Mouse (Mus musculus): ENCODE results near the gene Olfr25. TPM values are rescaled to one million over a fixed set of nuclear protein-coding genes. Genes with fewer than 3 reads are reported as not detected.

The Olfr25 gene
- total and polyA plus RNA-seq, 3 experiments = not detected

GRCm38 (mm10) chr9:38366596-38366995 lies 37.7 kb downstream of the Olfr25 start, which contains the start of gene Olfr250:
Gene Olfr250, plus strand, starts transcription at chr9:38366896.
- Histone ChIP-seq H3K36me3 (ENCODE audit: control insufficient read depth in 1 of 2, insufficient read depth in 2 of 2, low read length in 2 of 2) (no peaks in the 10 kb centered on the region), H3K4me1 (ENCODE audit: control insufficient read depth in 1 of 2, insufficient read depth in 2 of 2, low read length in 2 of 2) (no peaks in the 10 kb centered on the region), H3K9me3 (replicated peaks; ENCODE audit: insufficient read depth, low read length) (no peaks in the 10 kb centered on the region), H3K4me3 (ENCODE audit: control insufficient read depth in 1 of 2, insufficient read depth in 1 of 2, low read depth in 2 of 2, low read length in 2 of 2) (no peak within 1 kb of the TSS), H3K9ac (ENCODE audit: control insufficient read depth, low read depth, low read length, poor library complexity, severe bottlenecking) (no peak within 1 kb of the TSS), H3K79me2 (ENCODE audit: control insufficient read depth, insufficient read depth, low read length, poor library complexity) (no peaks in the 10 kb centered on the region), H3K27me3 (ENCODE audit: control insufficient read depth in 1 of 2, insufficient read depth in 2 of 2, low read length in 2 of 2) (no peaks in the 10 kb centered on the region), H3K27ac (ENCODE audit: control insufficient read depth, low read depth, low read length) (no peak within 1 kb of the TSS)
- no peak for DNase-seq (ENCODE audit: low read depth, low spot score)
- TF ChIP-seq POLR2AphosphoS5 (IDR thresholded peaks at IDR 0.05; ENCODE audit: borderline replicate concordance, low read depth, low read length) (no peak), USF2 (IDR thresholded peaks at IDR 0.05; ENCODE audit: borderline replicate concordance in 1 of 2, insufficient read depth in 1 of 2, low read depth in 1 of 2, low read length in 2 of 2) (no peak), JUND (IDR thresholded peaks at IDR 0.05; ENCODE audit: low read depth, low read length) (no peak), TBP (IDR thresholded peaks at IDR 0.05; ENCODE audit: low read depth, low read length) (no peak), BHLHE40 (IDR thresholded peaks at IDR 0.05; ENCODE audit: borderline replicate concordance, low read depth, low read length) (no peak), UBTF (IDR thresholded peaks at IDR 0.05; ENCODE audit: borderline replicate concordance, insufficient read depth, low read depth, low read length) (no peak), KAT2A (conservative IDR thresholded peaks at IDR 0.05; ENCODE audit: low read depth, low read length) (no peak), CHD1 (IDR thresholded peaks at IDR 0.05; ENCODE audit: low read depth, low read length) (no peak), NRF1 (IDR thresholded peaks at IDR 0.05; ENCODE audit: insufficient read depth, low read depth, low read length, poor library complexity, severe bottlenecking) (no peak), TAL1 (IDR thresholded peaks at IDR 0.05; ENCODE audit: low read length) (no peak), ZNF384 (IDR thresholded peaks at IDR 0.05; ENCODE audit: low read depth, low read length) (no peak), E2F4 (IDR thresholded peaks at IDR 0.05; ENCODE audit: borderline replicate concordance, low read depth, low read length) (no peak), ZMIZ1 (IDR thresholded peaks at IDR 0.05; ENCODE audit: low read depth, low read length) (no peak), MEF2A (IDR thresholded peaks at IDR 0.05; ENCODE audit: extremely low read depth, insufficient replicate concordance, low read depth, low read length, poor library complexity, severe bottlenecking) (no peak), POLR2AphosphoS2 (IDR thresholded peaks at IDR 0.05; ENCODE audit: low read length) (no peak)

DNA sequence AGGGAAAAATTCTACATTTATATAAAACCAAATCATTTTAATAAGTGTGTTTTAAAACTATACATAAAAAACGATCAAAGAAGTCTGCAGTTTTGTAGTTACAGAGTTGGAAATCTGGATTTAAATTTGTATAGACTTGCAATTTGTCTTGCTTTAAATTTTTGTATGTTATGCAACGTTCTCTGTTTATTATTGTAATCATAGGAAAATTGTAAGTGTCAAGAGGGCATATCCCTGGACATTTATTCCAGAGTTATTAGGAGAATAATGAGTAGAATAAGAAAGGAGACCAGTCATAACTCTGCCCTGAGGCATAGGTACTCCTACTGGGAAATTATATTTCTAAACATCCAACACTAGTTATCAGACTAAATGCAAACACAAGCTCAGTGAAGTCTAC lies 47.9 kb downstream of the Olfr25 start, which contains the start of gene Olfr251:
Gene Olfr251, plus strand, starts transcription at position 301 of the 400 bp plus-strand sequence.
- Histone ChIP-seq H3K4me3 (ENCODE audit: control insufficient read depth in 1 of 2, insufficient read depth in 1 of 2, low read depth in 2 of 2, low read length in 2 of 2) (no peak within 1 kb of the TSS), H3K27ac (ENCODE audit: control insufficient read depth, low read depth, low read length) (no peak within 1 kb of the TSS), H3K4me1 (ENCODE audit: control insufficient read depth in 1 of 2, insufficient read depth in 2 of 2, low read length in 2 of 2) (no peaks in the 10 kb centered on the region), H3K9ac (ENCODE audit: control insufficient read depth, low read depth, low read length, poor library complexity, severe bottlenecking) (no peak within 1 kb of the TSS), H3K27me3 (ENCODE audit: control insufficient read depth in 1 of 2, insufficient read depth in 2 of 2, low read length in 2 of 2) (no peaks in the 10 kb centered on the region), H3K36me3 (ENCODE audit: control insufficient read depth in 1 of 2, insufficient read depth in 2 of 2, low read length in 2 of 2) (no peaks in the 10 kb centered on the region), H3K79me2 (ENCODE audit: control insufficient read depth, insufficient read depth, low read length, poor library complexity) (no peaks in the 10 kb centered on the region), H3K9me3 (replicated peaks; ENCODE audit: insufficient read depth, low read length) (no peaks in the 10 kb centered on the region)
- no peak for TF ChIP-seq USF2 (IDR thresholded peaks at IDR 0.05; ENCODE audit: borderline replicate concordance in 1 of 2, insufficient read depth in 1 of 2, low read depth in 1 of 2, low read length in 2 of 2)
- TF ChIP-seq TAL1 (IDR thresholded peaks at IDR 0.05; ENCODE audit: low read length) = no peak
- no peak for TF ChIP-seq E2F4 (IDR thresholded peaks at IDR 0.05; ENCODE audit: borderline replicate concordance, low read depth, low read length)
- no peak for DNase-seq (ENCODE audit: low read depth, low spot score)

Other genes with a start within 250 kb of the Olfr25 start
- gene Olfr887, start 245.0 kb upstream of the Olfr25 start, total RNA-seq (2012; rRNA removed) = not detected in 2 replicates
- not detected for gene Olfr887, start 245.0 kb upstream of the Olfr25 start, polyA plus RNA-seq (2012; ENCODE audit: insufficient read depth in 1 of 2, insufficient read length in 2 of 2, low read depth in 1 of 2, low replicate concordance in 2 of 2, missing spikeins in 1 of 2)
- gene Olfr888, start 220.9 kb upstream of the Olfr25 start, total RNA-seq (2012; rRNA removed) = not detected in 2 replicates
- gene Olfr888, start 220.9 kb upstream of the Olfr25 start, polyA plus RNA-seq (2012; ENCODE audit: insufficient read depth in 1 of 2, insufficient read length in 2 of 2, low read depth in 1 of 2, low replicate concordance in 2 of 2, missing spikeins in 1 of 2) = not detected
- 2.8 and 3.7 TPM in 2 replicates for gene Olfr889, start 213.9 kb upstream of the Olfr25 start, total RNA-seq (2012; rRNA removed)
- 10 to 100 TPM in 1 of 2 experiments, not detected in 1; 23.6 TPM for gene Olfr889, start 213.9 kb upstream of the Olfr25 start, polyA plus RNA-seq (2012; ENCODE audit: insufficient read depth in 1 of 2, insufficient read length in 2 of 2, low read depth in 1 of 2, low replicate concordance in 2 of 2, missing spikeins in 1 of 2)
- gene Olfr890, start 186.5 kb upstream of the Olfr25 start, total RNA-seq (2012; rRNA removed) = not detected in 2 replicates
- not detected for gene Olfr890, start 186.5 kb upstream of the Olfr25 start, polyA plus RNA-seq (2012; ENCODE audit: insufficient read depth in 1 of 2, insufficient read length in 2 of 2, low read depth in 1 of 2, low replicate concordance in 2 of 2, missing spikeins in 1 of 2)
- gene Olfr891, start 148.2 kb upstream of the Olfr25 start, total RNA-seq (2012; rRNA removed) = not detected in 2 replicates
- gene Olfr891, start 148.2 kb upstream of the Olfr25 start, polyA plus RNA-seq (2012; ENCODE audit: insufficient read depth in 1 of 2, insufficient read length in 2 of 2, low read depth in 1 of 2, low replicate concordance in 2 of 2, missing spikeins in 1 of 2) = not detected
- not detected in 2 replicates for gene Olfr893, start 120.7 kb upstream of the Olfr25 start, total RNA-seq (2012; rRNA removed)
- not detected for gene Olfr893, start 120.7 kb upstream of the Olfr25 start, polyA plus RNA-seq (2012; ENCODE audit: insufficient read depth in 1 of 2, insufficient read length in 2 of 2, low read depth in 1 of 2, low replicate concordance in 2 of 2, missing spikeins in 1 of 2)
- not detected in 2 replicates for gene Olfr894, start 111.0 kb upstream of the Olfr25 start, total RNA-seq (2012; rRNA removed)
- gene Olfr894, start 111.0 kb upstream of the Olfr25 start, polyA plus RNA-seq (2012; ENCODE audit: insufficient read depth in 1 of 2, insufficient read length in 2 of 2, low read depth in 1 of 2, low replicate concordance in 2 of 2, missing spikeins in 1 of 2) = not detected
- not detected in 2 replicates for gene Olfr143, start 76.3 kb upstream of the Olfr25 start, total RNA-seq (2012; rRNA removed)
- not detected for gene Olfr143, start 76.3 kb upstream of the Olfr25 start, polyA plus RNA-seq (2012; ENCODE audit: insufficient read depth in 1 of 2, insufficient read length in 2 of 2, low read depth in 1 of 2, low replicate concordance in 2 of 2, missing spikeins in 1 of 2)
- not detected in 2 replicates for gene Olfr895, start 61.2 kb upstream of the Olfr25 start, total RNA-seq (2012; rRNA removed)
- not detected for gene Olfr895, start 61.2 kb upstream of the Olfr25 start, polyA plus RNA-seq (2012; ENCODE audit: insufficient read depth in 1 of 2, insufficient read length in 2 of 2, low read depth in 1 of 2, low replicate concordance in 2 of 2, missing spikeins in 1 of 2)
- gene Olfr896-ps1, start 38.0 kb upstream of the Olfr25 start, total RNA-seq (2012; rRNA removed) = not detected in 2 replicates
- not detected for gene Olfr896-ps1, start 38.0 kb upstream of the Olfr25 start, polyA plus RNA-seq (2012; ENCODE audit: insufficient read depth in 1 of 2, insufficient read length in 2 of 2, low read depth in 1 of 2, low replicate concordance in 2 of 2, missing spikeins in 1 of 2)
- not detected in 2 replicates for gene Olfr898, start 19.4 kb downstream of the Olfr25 start, total RNA-seq (2012; rRNA removed)
- gene Olfr898, start 19.4 kb downstream of the Olfr25 start, polyA plus RNA-seq (2012; ENCODE audit: insufficient read depth in 1 of 2, insufficient read length in 2 of 2, low read depth in 1 of 2, low replicate concordance in 2 of 2, missing spikeins in 1 of 2) = not detected
- gene Olfr250, start 37.8 kb downstream of the Olfr25 start, total RNA-seq (2012; rRNA removed) = not detected in 2 replicates
- not detected for gene Olfr250, start 37.8 kb downstream of the Olfr25 start, polyA plus RNA-seq (2012; ENCODE audit: insufficient read depth in 1 of 2, insufficient read length in 2 of 2, low read depth in 1 of 2, low replicate concordance in 2 of 2, missing spikeins in 1 of 2)
- not detected in 2 replicates for gene Olfr251, start 48.0 kb downstream of the Olfr25 start, total RNA-seq (2012; rRNA removed)
- not detected for gene Olfr251, start 48.0 kb downstream of the Olfr25 start, polyA plus RNA-seq (2012; ENCODE audit: insufficient read depth in 1 of 2, insufficient read length in 2 of 2, low read depth in 1 of 2, low replicate concordance in 2 of 2, missing spikeins in 1 of 2)
- gene Olfr147, start 72.6 kb downstream of the Olfr25 start, total RNA-seq (2012; rRNA removed) = not detected in 2 replicates
- not detected for gene Olfr147, start 72.6 kb downstream of the Olfr25 start, polyA plus RNA-seq (2012; ENCODE audit: insufficient read depth in 1 of 2, insufficient read length in 2 of 2, low read depth in 1 of 2, low replicate concordance in 2 of 2, missing spikeins in 1 of 2)
- gene Olfr901, start 100.4 kb downstream of the Olfr25 start, total RNA-seq (2012; rRNA removed) = not detected in 2 replicates
- not detected for gene Olfr901, start 100.4 kb downstream of the Olfr25 start, polyA plus RNA-seq (2012; ENCODE audit: insufficient read depth in 1 of 2, insufficient read length in 2 of 2, low read depth in 1 of 2, low replicate concordance in 2 of 2, missing spikeins in 1 of 2)
- not detected in 2 replicates for gene Olfr902, start 118.6 kb downstream of the Olfr25 start, total RNA-seq (2012; rRNA removed)
- not detected for gene Olfr902, start 118.6 kb downstream of the Olfr25 start, polyA plus RNA-seq (2012; ENCODE audit: insufficient read depth in 1 of 2, insufficient read length in 2 of 2, low read depth in 1 of 2, low replicate concordance in 2 of 2, missing spikeins in 1 of 2)
- not detected in 2 replicates for gene Olfr904, start 134.1 kb downstream of the Olfr25 start, total RNA-seq (2012; rRNA removed)
- gene Olfr904, start 134.1 kb downstream of the Olfr25 start, polyA plus RNA-seq (2012; ENCODE audit: insufficient read depth in 1 of 2, insufficient read length in 2 of 2, low read depth in 1 of 2, low replicate concordance in 2 of 2, missing spikeins in 1 of 2) = not detected
- not detected in 2 replicates for gene Olfr905, start 142.0 kb downstream of the Olfr25 start, total RNA-seq (2012; rRNA removed)
- under 1 TPM in 1 of 2 experiments, not detected in 1; 0.01 TPM for gene Olfr905, start 142.0 kb downstream of the Olfr25 start, polyA plus RNA-seq (2012; ENCODE audit: insufficient read depth in 1 of 2, insufficient read length in 2 of 2, low read depth in 1 of 2, low replicate concordance in 2 of 2, missing spikeins in 1 of 2)
- not detected in 2 replicates for gene Olfr906, start 158.0 kb downstream of the Olfr25 start, total RNA-seq (2012; rRNA removed)
- not detected for gene Olfr906, start 158.0 kb downstream of the Olfr25 start, polyA plus RNA-seq (2012; ENCODE audit: insufficient read depth in 1 of 2, insufficient read length in 2 of 2, low read depth in 1 of 2, low replicate concordance in 2 of 2, missing spikeins in 1 of 2)
- gene Olfr907, start 166.7 kb downstream of the Olfr25 start, total RNA-seq (2012; rRNA removed) = not detected in 2 replicates
- gene Olfr907, start 166.7 kb downstream of the Olfr25 start, polyA plus RNA-seq (2012; ENCODE audit: insufficient read depth in 1 of 2, insufficient read length in 2 of 2, low read depth in 1 of 2, low replicate concordance in 2 of 2, missing spikeins in 1 of 2) = not detected
- not detected in 2 replicates for gene Olfr911-ps1, start 192.5 kb downstream of the Olfr25 start, total RNA-seq (2012; rRNA removed)
- gene Olfr911-ps1, start 192.5 kb downstream of the Olfr25 start, polyA plus RNA-seq (2012; ENCODE audit: insufficient read depth in 1 of 2, insufficient read length in 2 of 2, low read depth in 1 of 2, low replicate concordance in 2 of 2, missing spikeins in 1 of 2) = not detected
- gene Olfr910, start 208.8 kb downstream of the Olfr25 start, total RNA-seq (2012; rRNA removed) = not detected in 2 replicates
- gene Olfr910, start 208.8 kb downstream of the Olfr25 start, polyA plus RNA-seq (2012; ENCODE audit: insufficient read depth in 1 of 2, insufficient read length in 2 of 2, low read depth in 1 of 2, low replicate concordance in 2 of 2, missing spikeins in 1 of 2) = not detected